Mouse (Mus musculus) liver, embryonic 14.5 days (tissue): ENCODE measurements at regions not wholly inside any gene's neighbourhood (a gene's known extent, or its start where the extent isn't known, plus 50 kb on each side); places are given as distances from the start of the nearest gene placed in this dataset.

ENCODE experiments used
- ATAC-seq: fragments of 200-750 bp; cut with Nextera tagmentation; 2 replicates; pipeline ENCODE4 v1.8.0; 2017; ENCODE audit warnings: moderate number of reproducible peaks, mild to moderate bottlenecking, moderate library complexity; ENCODE audit not compliant: insufficient read depth
- DNase-seq, 3 experiments: peaks; one replicate each; pipeline ENCODE4 v3.0.0-alpha.2; 2012 to 2013; ENCODE audit warnings: low read depth in 3 of 3, low spot score in 3 of 3
- H3K27ac ChIP-seq: fragments of 300-500 bp; sonication (generic); 2 replicates; pipeline ENCODE4 v1.5.1; 2014; ENCODE audit warnings: moderate library complexity, mild to moderate bottlenecking, control low read depth, inconsistent platforms
- H3K27me3 ChIP-seq: fragments of 300-500 bp; sonication (generic); 2 replicates; pipeline ENCODE4 v1.6.1; 2014; ENCODE audit warnings: mild to moderate bottlenecking, low read length, moderate library complexity; ENCODE audit not compliant: control insufficient read depth, insufficient read depth
- H3K36me3 ChIP-seq: fragments of 300-500 bp; sonication (generic); replicated peaks from 2 replicates; pipeline ENCODE4 v1.6.1; 2014; ENCODE audit warnings: low read depth; ENCODE audit not compliant: control insufficient read depth, insufficient read depth
- H3K4me1 ChIP-seq, 2 experiments: fragments of 200-500 bp in 1 of 2; fragments of 300-500 bp in 1 of 2; sonication (generic) in 1 of 2; replicated peaks; 2 replicates each; pipeline ENCODE4 v1.6.1; 2012 to 2014; ENCODE audit warnings: antibody characterized with exemption in 1 of 2, inconsistent platforms in 1 of 2, low read length in 1 of 2; ENCODE audit not compliant: control insufficient read depth in 2 of 2, insufficient read depth in 2 of 2
- H3K4me2 ChIP-seq: fragments of 300-500 bp; sonication (generic); 2 replicates; pipeline ENCODE4 v1.6.1; 2014; ENCODE audit warnings: low read depth, mild to moderate bottlenecking, control low read depth, moderate library complexity
- H3K4me3 ChIP-seq, 2 experiments: fragments of 200-500 bp in 1 of 2; fragments of 300-500 bp in 1 of 2; sonication (generic) in 1 of 2; 2 replicates each; pipeline ENCODE4 v1.5.1; 2012 to 2014; ENCODE audit warnings: low read depth in 2 of 2, low read length in 2 of 2, mild to moderate bottlenecking in 2 of 2, control low read depth in 1 of 2, inconsistent platforms in 1 of 2, moderate library complexity in 1 of 2; ENCODE audit not compliant: insufficient read depth in 1 of 2
- H3K9ac ChIP-seq: fragments of 300-500 bp; sonication (generic); replicated peaks from 2 replicates; pipeline ENCODE4 v1.6.1; 2014; ENCODE audit warnings: mild to moderate bottlenecking, control low read depth, moderate library complexity
- H3K9me3 ChIP-seq: fragments of 300-500 bp; sonication (generic); 2 replicates; pipeline ENCODE4 v1.6.1; 2016; ENCODE audit warnings: low read length, mixed read lengths; ENCODE audit not compliant: control insufficient read depth
- CTCF ChIP-seq: IDR thresholded peaks from 2 replicates; pipeline ENCODE4 v1.5.1; 2016; ENCODE audit warnings: antibody characterized with exemption, low read depth, control low read depth
- EP300 ChIP-seq: IDR thresholded peaks from 2 replicates; pipeline ENCODE4 v1.6.1; 2016; ENCODE audit warnings: antibody characterized with exemption, low read depth
- WGBS: fragments of 180-500 bp; shearing (Covaris S2); extraction: QIAGEN DNeasy Blood & Tissue Kit; methylation state at CpG from one replicate; pipeline ENCODE4 v1.1.7; 2014; ENCODE audit not compliant: insufficient replicate concordance; 5-methylcytosine and 5-hydroxymethylcytosine counted together

GRCm38 (mm10) chr4:9065981-9066815 lies 827.4 kb upstream of the Car8 start:
- no peak overlapping the region for H3K27ac ChIP-seq
- DNase-seq (no peak), ATAC-seq (no peak)
- no peaks in the 10 kb centered on the region for H3K36me3 ChIP-seq
- TF ChIP-seq EP300 (no peak), CTCF (no peak)
- H3K27me3 ChIP-seq, result no peaks in the 10 kb centered on the region
- no peak overlapping the region for H3K4me2 ChIP-seq
- H3K4me1 ChIP-seq, result no peaks in the 10 kb centered on the region
- 35% methylated on average over 10 of the region's 10 CpGs for WGBS
- H3K9me3 ChIP-seq, result no peaks in the 10 kb centered on the region
- H3K4me3 ChIP-seq, result no peak overlapping the region
- no peak overlapping the region for H3K9ac ChIP-seq

- no peak for ATAC-seq
- Histone ChIP-seq H3K9me3 (no peaks in the 10 kb centered on the region), H3K27ac (no peak overlapping the region), H3K4me3 (no peak overlapping the region), H3K9ac (no peak overlapping the region), H3K27me3 (no peaks in the 10 kb centered on the region), H3K4me2 (no peak overlapping the region), H3K36me3 (no peaks in the 10 kb centered on the region), H3K4me1 (no peaks in the 10 kb centered on the region)
- 42% methylated on average over 3 of the region's 3 CpGs for WGBS
- TF ChIP-seq EP300 (no peak), CTCF (no peak)
- no peak for DNase-seq
Measured at GRCm38 (mm10) chr4:9061941-9062340, 823.1 kb upstream of the Car8 start.

- Histone ChIP-seq H3K9ac (no peak overlapping the region), H3K27me3 (no peaks in the 10 kb centered on the region), H3K4me2 (no peak overlapping the region), H3K36me3 (no peaks in the 10 kb centered on the region), H3K4me3 (no peak overlapping the region), H3K27ac (no peak overlapping the region), H3K4me1 (no peaks in the 10 kb centered on the region), H3K9me3 (no peaks in the 10 kb centered on the region)
- 63% methylated on average over 5 of the region's 5 CpGs for WGBS
- no peak for DNase-seq
- TF ChIP-seq EP300 (no peak), CTCF (no peak)
- no peak for ATAC-seq
Measured at GRCm38 (mm10) chr4:9060221-9060620, 821.4 kb upstream of the Car8 start.

GRCm38 (mm10) chr4:9057676-9058075 lies 818.8 kb upstream of the Car8 start:
- Histone ChIP-seq H3K9me3 (no peaks in the 10 kb centered on the region), H3K4me2 (no peak overlapping the region), H3K4me3 (no peak overlapping the region), H3K36me3 (no peaks in the 10 kb centered on the region), H3K9ac (no peak overlapping the region), H3K27me3 (no peaks in the 10 kb centered on the region), H3K27ac (no peak overlapping the region), H3K4me1 (no peaks in the 10 kb centered on the region)
- TF ChIP-seq CTCF (no peak), EP300 (no peak)
- no peak for ATAC-seq
- WGBS, result 79% methylated on average over 4 of the region's 4 CpGs
- no peak for DNase-seq

- H3K27me3 ChIP-seq, result no peaks in the 10 kb centered on the region
- ATAC-seq, result no peak
- no peaks in the 10 kb centered on the region for H3K4me1 ChIP-seq
- TF ChIP-seq EP300, result no peak
- TF ChIP-seq CTCF, result no peak
- DNase-seq, result no peak
- H3K36me3 ChIP-seq, result no peaks in the 10 kb centered on the region
- no peak overlapping the region for H3K27ac ChIP-seq
- no peak overlapping the region for H3K4me3 ChIP-seq
- no peak overlapping the region for H3K4me2 ChIP-seq
- H3K9me3 ChIP-seq, result no peaks in the 10 kb centered on the region
- H3K9ac ChIP-seq, result no peak overlapping the region
- 80% methylated on average over 7 of the region's 7 CpGs for WGBS
Measured at GRCm38 (mm10) chr4:9057113-9057512, 818.3 kb upstream of the Car8 start.
